Mouse (Mus musculus) brain, embryonic 18.5 days (tissue): ENCODE data around the gene Catsper4.
"Not testable (repeated sequence)": the region's sequence is repeated elsewhere in the genome, so short reads cannot be mapped to it uniquely, and the experiment has no call there.

Experiments used
- DNase-seq: peaks from one replicate; pipeline ENCODE4 v3.0.0-alpha.2; 2012; ENCODE audit warnings: low read depth, low spot score

The Catsper4 gene

DNA sequence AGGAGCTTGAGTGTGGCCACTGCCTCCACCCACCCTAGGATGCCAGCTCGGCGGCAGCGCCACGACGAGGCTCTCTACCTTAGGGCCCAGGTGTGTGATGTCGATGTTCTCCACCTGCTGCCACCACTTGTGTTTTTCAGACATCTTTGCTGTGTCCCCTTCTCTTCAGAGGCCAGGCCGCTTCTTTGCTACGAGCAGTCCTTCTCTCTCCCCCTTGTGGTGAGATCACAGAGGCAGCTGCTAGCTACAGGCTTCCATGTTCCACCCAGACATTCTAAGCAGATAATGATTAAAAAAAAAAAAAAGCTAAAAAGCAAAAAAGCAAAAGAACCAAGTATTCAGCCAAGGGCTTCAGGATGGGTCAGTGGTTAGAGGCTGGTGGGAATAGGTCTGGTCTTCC, at the start of gene Catsper4:
Catsper4 (minus strand) TSS at position 190 of the 400 bp plus-strand sequence.
- DNase-seq: no peak

DNA sequence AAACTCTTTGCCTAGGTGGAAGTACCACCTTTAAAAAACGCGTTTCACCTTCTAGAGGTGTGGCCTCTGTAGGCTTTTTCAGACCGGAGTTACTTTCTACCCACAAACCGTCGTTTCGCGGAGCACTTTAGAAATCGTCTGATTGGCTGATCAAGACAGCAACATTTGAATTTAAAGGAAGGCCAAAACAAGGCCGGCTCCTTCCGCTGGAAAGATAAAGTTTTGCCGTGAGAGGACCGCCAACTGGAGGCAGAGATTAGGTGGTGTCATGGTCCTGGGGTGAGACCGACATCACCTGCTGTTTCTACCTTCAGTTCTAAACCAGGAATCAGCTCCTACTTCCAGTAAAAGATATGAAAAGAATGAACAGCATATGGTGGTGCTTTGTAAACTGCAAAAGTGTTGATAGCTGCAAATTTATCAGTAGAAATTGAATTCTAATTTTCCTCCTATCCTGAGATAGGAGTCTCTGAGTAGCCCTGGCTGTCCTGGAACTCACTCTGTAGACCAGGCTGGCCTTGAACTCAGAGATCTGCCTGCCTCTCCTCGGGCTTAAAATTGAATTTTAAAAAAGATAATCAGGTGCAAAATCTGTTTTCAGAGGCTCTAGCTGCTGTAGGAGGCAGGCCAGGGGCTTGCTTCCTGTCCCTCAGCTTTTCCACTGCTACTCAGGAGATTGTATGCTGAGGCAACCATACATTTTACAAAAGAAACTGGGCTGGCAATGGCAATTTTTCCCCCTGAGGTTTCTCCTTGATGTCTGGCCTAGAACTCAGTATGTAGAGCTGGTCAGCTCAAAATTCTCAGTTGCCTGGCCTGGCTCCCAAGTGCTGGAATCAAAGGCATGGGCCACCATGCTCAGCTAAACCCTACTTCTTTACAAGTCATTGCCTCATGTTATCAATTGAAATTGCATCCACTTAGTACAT, 46.5 kb upstream of the Catsper4 start:
- DNase-seq: no peak

DNA sequence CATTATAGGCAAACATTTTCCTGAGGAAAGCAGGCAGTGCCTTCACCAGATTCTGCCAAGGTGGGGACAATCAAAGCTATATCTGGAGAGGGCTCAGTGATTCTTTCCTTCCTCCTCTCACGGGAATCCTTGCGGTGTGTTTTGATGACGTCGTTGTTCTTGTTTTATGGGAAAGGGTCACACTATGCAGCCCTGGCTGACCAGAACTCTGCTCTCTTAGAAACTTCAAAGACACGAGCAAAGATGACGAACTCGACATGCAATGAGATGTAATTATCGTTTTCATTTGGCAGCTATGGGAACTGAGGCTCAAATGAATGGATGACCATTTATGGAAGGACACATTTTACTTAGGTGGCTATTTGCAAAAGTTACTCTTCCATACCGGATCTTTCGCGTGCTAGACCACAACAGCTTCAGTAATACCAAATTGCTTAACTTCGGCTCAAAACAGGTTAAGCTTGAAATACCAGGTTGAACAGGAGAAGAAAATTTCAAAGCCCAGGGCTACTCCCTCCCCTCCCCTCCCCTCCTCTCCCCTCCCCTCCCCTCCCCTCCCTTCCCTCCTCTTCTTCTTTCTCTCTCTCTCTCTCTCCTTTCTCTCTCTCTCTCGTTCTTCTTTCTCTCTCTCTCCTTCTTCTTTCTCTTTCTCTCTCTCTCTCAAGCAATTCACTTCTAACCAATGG, 45.7 kb upstream of the Catsper4 start:
- no peak for DNase-seq

DNA sequence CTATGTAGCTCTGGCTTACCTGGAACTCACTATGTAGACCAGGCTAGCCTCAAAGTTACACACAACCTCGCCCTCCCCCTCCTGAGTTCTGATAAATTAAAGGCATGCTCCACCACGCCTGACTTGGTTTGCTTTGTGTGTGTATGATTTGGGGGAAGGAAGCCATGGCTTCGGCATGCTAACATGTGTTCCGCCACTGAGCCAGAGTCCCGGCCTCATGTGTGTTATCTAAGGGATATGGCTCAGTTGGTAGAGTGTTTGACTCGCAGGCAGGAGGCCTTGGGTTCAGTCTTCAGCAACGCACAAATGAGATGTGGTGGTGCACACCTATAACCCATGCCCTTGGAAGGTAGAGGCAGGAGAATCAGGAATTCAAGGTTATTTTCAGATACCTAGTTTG, 44.8 kb upstream of the Catsper4 start:
- no peak for DNase-seq

DNA sequence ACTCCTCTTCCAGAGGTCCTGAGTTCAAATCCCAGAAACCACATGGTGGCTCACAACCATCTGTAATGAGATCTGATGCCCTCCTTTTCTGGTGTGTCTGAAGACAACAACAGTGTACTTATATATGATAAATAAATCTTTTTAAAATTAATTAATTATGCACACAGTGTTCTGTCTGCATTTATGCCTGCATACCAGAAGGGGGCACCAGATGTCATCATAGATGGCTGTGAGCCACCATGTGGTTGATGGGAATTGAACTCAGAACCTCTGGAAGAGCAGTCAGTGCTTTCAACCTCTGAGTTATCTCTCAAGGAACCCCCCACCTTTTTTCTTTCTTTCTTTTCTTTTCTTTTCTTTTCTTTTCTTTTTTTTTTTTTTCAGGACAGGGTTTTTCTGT, 42.4 kb upstream of the Catsper4 start:
- DNase-seq: not testable (repeated sequence)

DNA sequence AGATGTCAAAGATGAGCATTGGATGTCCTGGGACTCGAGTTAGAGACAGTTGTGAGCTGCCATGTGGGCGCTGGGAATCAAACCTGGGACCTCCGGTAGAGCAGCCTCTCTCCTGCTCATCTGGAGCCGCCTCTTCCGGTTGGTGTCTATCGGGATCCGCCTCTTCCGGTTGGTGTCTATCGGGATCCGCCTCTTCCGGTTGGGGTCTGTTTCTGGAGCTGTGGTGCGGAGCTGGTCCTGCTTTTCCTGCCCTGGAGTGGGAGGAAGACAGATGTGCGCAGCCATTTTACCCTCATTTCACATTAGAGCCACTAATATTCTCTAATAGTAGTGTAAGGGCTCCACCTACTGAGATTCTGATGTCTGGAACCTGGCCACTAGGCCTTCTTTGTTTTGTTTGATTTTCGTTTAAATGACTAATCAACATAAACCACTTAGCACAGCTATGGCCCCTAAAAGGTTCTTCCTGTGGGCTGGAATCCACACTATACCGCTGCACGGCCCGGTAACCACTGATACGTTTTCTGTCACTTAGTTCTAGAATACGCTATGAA, 41.0 kb upstream of the Catsper4 start:
- no peak for DNase-seq

DNA sequence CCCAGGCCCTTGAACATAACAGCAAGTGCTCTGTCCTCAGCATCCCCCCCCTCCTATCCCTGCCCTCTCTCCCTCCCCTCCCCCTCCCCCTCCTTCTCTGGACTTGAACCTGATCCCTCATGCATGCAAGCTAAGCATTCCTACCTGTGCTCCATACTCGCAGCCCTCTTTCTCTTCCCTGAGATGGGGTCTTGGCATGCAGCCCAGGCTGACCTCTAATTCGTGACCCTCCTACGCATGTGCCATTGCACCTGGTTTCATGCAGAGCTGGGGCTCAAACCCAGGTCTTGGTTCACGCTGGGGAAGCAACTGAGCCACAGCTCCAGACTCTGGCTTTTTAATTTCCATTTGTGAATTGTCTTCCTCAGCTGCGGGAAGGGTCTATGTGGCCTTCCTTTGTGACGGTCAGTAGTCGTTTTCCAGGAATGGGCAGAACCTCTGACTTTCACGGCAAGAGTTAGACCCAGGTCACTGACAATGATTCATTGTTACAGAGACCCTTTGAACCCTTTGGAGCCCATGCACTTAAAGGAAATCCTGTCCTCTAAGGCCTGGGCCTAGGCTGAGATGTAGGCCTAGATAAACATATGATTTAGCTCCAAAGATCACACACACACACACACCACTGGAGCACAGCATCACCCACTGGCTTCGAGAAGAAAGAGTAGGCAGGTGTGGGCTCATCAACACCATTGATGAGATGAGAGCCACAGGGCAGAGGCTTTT, 38.8 kb upstream of the Catsper4 start:
- DNase-seq: no peak

DNA sequence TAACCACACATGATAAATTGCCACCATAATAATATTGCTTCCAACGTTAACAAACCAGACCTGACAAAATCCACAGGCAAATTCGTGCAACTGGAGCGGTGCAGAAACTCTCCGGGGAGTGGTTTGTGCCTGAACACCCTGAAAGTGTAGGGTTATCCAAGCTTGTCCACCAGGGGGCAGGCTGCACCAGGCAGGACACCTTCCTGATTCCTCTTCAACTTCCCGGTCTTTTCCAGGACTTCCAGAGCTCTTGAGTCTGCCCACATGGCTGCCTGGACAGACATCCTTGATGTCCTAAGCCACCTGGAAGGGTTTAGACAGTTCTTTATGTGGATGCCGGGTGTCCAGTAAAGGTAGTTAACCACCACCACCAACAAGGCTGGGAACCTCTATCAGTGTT, 36.0 kb upstream of the Catsper4 start:
- no peak for DNase-seq

DNA sequence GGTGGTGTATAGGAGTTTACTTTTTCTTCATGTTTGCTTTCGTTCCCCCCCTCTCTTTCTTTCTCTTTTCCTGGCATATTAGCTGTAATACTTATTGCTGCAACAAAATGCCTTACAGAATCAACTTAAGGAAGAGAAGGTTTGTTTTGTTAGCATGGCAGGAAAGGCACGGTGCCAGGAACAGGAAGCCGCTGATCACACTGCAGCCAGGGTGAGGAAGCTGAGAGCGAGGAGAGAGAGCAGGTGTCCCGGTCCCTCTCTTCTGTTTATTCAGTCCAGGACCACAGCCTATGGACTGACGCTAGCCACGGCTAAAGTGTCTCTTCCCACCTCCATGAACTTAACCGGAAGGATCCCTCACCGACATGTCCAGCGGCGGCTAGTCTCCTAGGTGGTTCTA, 31.2 kb upstream of the Catsper4 start:
- DNase-seq: no peak

DNA sequence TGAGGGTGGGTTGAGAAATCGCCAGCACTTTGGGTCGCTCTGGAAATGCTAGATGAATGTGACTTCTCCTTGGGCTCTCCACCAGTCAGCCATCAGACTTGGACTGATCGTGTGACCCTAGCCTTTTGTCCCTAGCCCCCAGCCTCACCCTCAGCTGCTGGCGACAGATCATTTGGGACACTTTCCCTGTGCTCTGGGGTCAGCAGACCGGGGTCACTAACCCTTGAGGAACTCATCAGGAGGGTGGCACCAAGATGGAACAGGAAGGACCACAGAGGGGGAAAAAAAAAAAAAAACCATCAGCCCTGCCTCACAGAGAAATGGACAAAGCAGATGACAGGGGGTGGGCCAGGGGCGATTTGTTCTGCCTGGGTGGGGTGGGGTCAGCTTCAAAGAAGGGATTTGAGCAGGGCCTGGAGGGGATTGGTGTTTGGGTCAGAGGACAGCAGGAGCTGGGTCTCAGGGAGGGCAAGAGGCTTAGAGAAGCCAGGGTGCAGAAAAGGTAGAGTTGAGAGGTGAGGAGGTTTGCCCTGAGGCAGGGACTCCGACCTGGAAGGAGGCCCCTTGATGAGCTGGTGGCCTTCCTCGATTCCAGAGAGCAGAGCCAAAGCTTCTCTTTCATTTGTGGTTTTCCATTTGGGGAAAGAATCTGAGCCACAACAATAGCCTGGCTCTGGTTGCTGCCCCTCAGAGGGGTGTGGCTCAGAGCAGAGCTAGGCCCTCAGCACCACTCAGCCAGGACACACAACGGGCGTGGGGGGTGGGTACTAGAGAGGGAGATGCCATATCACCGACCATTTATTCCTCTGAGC, 30.2 kb upstream of the Catsper4 start:
- no peak for DNase-seq

DNA sequence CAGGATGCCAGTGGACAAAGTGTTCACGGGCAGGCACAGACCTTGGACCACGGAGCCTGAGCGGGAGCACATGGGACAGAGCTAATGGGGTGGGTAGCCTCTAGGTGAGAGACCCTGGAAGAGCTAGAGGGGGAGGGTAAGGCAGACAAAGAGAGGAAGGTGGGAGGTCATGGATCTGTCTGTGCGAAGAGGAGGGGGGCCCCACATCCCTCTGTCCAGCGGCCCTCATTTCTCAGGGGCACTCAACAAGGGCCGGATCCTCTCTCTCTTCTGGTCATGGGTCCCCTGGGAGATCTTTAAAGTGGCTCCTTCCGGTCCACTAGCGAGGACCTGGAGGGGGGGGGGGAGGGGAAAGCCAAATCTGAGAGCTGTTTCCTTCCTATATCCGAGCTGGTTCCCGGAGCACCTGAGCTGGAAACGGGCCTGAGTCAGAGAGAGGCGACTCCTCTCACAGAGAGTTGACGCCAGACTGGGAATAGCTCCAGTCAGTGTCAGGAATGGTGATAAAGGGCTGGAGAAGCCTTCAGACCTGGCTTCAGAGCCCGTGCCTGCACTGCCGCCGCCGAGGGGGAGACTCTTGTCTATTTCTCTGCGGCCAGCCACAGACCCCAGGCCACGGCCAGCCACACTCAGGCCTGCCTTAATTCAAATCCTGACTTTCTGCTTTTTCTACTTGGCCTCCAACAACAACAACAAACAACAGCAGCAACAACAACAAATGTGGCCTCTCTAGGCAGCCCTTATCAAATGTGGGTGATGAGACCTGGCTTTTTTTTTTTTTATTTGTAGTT, 29.4 kb upstream of the Catsper4 start:
- no peak for DNase-seq

DNA sequence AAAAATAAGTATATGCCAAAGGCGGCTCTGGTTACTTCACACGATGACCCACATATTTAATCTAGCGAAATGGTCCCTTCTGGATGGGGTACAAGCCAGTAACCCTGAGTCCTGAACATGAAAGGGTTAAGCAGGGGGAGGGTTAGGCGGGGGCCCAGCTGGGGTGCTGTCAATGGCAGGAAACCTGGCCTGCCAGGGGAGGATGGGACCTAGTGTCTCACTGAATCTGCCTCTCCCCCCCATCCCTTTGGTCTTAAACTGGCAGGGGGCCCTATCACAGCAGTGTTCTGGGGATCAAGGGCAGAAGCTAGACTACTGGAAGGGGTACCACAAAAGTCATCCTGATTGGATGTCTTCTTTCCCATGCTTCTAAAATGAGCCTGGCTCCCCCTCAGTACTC, 28.7 kb upstream of the Catsper4 start:
- DNase-seq: no peak

DNA sequence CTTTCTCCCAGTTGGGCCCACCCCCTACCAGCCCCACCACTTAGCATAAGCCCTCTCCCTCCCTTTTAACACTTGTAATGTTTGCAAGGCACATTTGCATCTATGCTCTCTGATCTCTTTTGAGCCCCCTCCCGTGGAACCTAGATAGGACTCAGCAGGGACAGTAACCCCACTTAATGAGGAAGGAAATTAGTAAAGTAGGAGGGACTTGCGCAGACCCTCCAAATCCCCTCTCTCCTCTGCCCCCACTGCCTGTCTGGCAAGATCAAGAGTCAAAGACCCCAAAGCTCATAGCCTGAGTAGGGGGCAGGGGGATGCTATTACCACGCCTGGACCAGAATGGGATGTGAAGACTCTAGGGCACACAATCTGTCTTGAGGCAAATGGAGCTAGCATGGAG, 27.7 kb upstream of the Catsper4 start:
- no peak for DNase-seq

DNA sequence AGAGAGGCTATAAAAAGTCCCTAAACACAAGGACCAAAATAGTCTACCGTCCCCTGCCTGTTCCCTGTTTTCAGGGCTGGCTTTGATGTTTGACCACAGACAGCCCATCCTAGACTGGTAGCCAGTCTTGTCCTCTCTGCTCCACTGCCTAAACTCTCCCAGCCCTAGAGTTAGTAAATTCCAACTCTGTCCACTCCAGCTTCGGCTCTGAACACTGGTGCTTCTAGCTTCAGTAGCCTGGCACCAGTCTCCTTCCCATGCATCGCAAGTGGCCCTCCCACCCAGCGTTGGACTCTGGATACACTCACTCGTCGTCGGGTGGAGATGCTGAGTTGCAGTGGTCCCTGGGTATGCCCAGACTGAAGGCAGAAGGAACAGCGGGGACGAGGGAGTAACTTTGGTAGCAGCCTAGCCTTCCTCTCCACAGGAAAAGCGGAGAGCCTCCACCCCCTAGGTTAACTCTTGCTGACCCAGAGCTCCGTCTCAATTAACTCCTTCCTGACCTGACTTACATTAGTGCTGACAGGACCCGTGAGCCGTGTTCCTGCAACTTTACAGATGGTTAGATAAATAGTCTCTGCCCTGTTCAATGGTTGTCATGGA, 26.6 kb upstream of the Catsper4 start, which contains the start of gene Grrp1:
Grrp1 (minus strand) TSS at position 385 of the 603 bp plus-strand sequence.
- DNase-seq: no peak

DNA sequence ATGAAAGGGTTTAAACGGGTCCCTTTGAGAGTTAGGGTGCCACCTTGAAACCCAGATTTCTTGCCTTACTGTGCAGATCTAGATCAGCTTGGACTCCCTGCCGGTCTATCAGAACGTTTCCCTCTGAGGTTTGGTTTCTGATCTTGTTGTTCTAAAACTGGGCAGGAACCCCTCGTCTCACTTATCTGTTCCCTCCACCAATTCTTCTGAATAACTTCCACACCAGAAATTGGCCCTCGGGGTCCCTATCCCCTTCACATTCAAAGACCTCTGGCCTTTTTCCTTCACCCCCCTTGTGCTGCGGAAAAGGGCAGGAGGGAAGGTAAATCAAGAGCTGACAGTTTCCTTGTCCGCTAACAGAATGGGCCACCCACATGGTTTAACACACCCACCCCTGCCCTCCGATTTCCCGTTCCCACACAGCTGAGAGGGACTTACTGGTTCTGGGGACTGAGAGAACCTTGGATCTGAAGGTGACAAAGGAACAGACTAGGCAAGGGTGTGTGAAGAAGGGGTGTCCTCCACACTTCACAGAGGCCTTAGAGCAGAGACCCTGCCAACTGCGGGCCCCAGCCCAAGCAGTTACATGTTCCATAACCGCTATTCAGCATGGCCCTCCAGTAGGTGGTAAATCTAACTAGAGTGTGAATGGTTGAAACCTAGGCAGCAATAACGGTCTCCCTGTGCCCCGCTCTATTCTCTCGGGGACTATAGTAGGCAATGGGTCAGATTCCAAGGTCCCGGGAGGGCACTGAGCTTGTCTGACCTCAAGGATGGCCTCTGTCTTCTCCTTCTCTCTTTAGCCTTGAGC, 25.9 kb upstream of the Catsper4 start:
- DNase-seq: no peak

DNA sequence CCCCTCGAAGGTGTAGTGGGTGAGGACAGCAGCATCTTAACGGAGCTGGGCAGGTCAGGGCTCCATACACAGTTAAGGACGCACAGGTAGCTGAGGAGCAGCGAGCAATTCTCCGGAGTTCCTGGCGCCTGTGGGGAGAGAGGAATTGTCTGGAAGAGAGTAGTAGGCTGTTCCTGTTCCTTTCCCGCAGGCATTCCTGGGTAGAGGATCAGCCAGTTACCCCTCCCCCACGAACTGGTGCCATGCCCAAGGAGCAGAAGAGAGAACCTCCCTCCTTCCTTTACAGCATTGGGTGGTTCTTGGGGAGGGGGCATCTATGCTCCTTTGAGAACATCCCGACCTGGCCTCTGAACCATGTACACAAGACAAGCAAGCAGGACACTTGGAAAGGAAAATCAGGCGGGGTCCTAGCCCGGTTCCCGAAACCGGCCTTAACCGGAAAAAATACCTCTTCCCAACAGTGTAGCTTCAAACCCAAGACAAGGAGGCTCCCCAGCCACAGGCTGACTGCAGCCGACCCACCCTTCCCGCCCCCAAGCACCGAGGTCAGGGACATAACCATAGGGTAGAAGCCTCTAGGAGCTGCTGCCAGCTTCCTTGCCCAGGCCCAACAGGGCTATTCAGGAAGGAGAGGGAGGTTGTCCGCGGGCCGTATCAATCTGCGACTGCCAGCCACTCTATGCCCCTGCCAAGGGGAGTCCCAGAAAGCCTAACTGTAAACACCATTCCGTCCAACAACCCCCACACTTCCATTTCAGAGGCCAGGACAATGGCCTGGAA, 25.1 kb upstream of the Catsper4 start:
- no peak for DNase-seq

DNA sequence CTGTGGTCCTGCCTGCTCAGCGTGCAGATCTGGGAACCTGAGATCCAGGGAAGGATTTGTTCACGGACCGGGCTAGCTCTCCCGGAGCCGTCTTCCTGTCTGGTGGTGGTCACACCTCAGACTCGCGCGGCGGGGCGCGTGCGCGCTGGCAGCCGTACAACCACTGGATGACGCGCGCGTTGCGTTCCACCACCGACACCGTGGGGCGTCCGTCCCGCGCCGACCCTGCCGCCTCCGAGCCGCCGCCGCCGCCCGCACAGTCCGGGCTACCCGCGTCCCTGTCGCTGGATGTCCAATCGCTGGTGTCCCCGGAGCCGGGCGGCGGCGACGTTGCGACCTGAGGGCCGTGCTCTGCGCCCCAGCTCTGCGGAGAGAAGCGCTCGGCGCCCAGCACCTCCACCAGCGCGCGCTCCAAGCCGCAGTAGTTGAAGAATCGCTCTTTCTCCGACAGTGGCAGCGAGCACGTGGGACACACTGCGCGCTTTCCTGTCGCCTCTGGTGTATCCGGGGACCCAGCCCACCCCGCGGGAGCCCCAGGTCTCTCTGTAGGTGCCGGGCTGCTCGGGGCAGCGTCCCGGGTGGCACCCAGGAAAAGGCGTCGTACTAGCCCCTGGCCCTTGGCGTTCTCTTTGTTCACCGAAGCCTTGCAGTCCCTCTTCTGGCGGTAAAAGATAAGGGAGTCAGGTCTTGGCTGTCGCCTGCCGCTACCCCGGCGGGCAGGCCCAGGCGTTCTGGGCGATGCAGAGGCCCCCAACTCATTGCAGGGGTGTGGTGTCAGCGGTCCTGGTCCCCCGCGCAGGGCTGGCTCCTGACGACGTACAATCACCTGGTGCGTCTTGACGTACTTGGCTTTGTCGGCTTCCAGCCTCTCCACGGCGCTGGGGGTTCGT, 24.3 kb upstream of the Catsper4 start:
- DNase-seq: no peak
